Mouse (Mus musculus) cerebellum, adult (tissue): ENCODE results near the gene Hist1h2ae.
A peak's percentile ranks its signal among the peaks of the same experiment; 100 is the strongest.
"Not testable (repeated sequence)": the region's sequence is repeated elsewhere in the genome, so short reads cannot be mapped to it uniquely, and the experiment has no call there.

ENCODE experiments used
- ATAC-seq: cut with Nextera tagmentation; 2 replicates; pipeline ENCODE4 v1.9.2; 2017; ENCODE audit warnings: mild to moderate bottlenecking, moderate library complexity, mixed read lengths; ENCODE audit not compliant: insufficient number of reproducible peaks, low FRiP score, low TSS enrichment

Gene Hist1h2ae

GRCm38 (mm10) chr13:23571022-23571503 is at the start of gene Hist1h2ae, which contains the start of gene Hist1h2bg:
Gene Hist1h2ae (minus strand): TSS chr13:23571220.
Gene Hist1h2bg (plus strand): TSS chr13:23571396.
- peak; percentile 97 for ATAC-seq

GRCm38 (mm10) chr13:23620056-23620732 is 49.2 kb upstream of the Hist1h2ae start:
- no peak for ATAC-seq

GRCm38 (mm10) chr13:23611638-23612037 is 40.6 kb upstream of the Hist1h2ae start:
- no peak for ATAC-seq

- no peak for ATAC-seq
Measured at GRCm38 (mm10) chr13:23610393-23610792, 39.4 kb upstream of the Hist1h2ae start.

GRCm38 (mm10) chr13:23609844-23610243 is 38.8 kb upstream of the Hist1h2ae start:
- no peak for ATAC-seq

- no peak for ATAC-seq
Measured at GRCm38 (mm10) chr13:23609209-23609608, 38.2 kb upstream of the Hist1h2ae start.

GRCm38 (mm10) chr13:23605052-23605451 is 34.0 kb upstream of the Hist1h2ae start:
- ATAC-seq = no peak

- no peak for ATAC-seq
Measured at GRCm38 (mm10) chr13:23604452-23604851, 33.4 kb upstream of the Hist1h2ae start.

- no peak for ATAC-seq
Measured at GRCm38 (mm10) chr13:23603182-23603699, 32.2 kb upstream of the Hist1h2ae start.

GRCm38 (mm10) chr13:23597957-23598356 is 26.9 kb upstream of the Hist1h2ae start:
- ATAC-seq = peak; percentile 74; the same call in 1 of the 2 replicates

- ATAC-seq = no peak
Measured at GRCm38 (mm10) chr13:23595622-23596372, 24.8 kb upstream of the Hist1h2ae start.

- no peak for ATAC-seq
Measured at GRCm38 (mm10) chr13:23595185-23595584, 24.2 kb upstream of the Hist1h2ae start.

GRCm38 (mm10) chr13:23593051-23593770 is 22.2 kb upstream of the Hist1h2ae start:
- no peak for ATAC-seq

- peak; percentile 45; the same call in 1 of the 2 replicates for ATAC-seq
Measured at GRCm38 (mm10) chr13:23592614-23593013, 21.6 kb upstream of the Hist1h2ae start.

- not testable (repeated sequence) for ATAC-seq
Measured at GRCm38 (mm10) chr13:23591886-23592285, 20.9 kb upstream of the Hist1h2ae start.

GRCm38 (mm10) chr13:23591206-23591605 is 20.2 kb upstream of the Hist1h2ae start:
- no peak for ATAC-seq

GRCm38 (mm10) chr13:23586940-23587225 is 15.9 kb upstream of the Hist1h2ae start:
- no peak for ATAC-seq

- no peak for ATAC-seq
Measured at GRCm38 (mm10) chr13:23586099-23586939, 15.3 kb upstream of the Hist1h2ae start.

- peak; percentile 91 for ATAC-seq
Measured at GRCm38 (mm10) chr13:23585442-23586098, 14.6 kb upstream of the Hist1h2ae start.
